Mouse (Mus musculus): ENCODE measurements around the gene Pde4c. TPM values are rescaled to one million over a fixed set of nuclear protein-coding genes. Genes with fewer than 3 reads are reported as not detected.

Gene Pde4c
- polyA plus RNA-seq, 1 experiment from 2014 or later: 0.42 TPM

DNA sequence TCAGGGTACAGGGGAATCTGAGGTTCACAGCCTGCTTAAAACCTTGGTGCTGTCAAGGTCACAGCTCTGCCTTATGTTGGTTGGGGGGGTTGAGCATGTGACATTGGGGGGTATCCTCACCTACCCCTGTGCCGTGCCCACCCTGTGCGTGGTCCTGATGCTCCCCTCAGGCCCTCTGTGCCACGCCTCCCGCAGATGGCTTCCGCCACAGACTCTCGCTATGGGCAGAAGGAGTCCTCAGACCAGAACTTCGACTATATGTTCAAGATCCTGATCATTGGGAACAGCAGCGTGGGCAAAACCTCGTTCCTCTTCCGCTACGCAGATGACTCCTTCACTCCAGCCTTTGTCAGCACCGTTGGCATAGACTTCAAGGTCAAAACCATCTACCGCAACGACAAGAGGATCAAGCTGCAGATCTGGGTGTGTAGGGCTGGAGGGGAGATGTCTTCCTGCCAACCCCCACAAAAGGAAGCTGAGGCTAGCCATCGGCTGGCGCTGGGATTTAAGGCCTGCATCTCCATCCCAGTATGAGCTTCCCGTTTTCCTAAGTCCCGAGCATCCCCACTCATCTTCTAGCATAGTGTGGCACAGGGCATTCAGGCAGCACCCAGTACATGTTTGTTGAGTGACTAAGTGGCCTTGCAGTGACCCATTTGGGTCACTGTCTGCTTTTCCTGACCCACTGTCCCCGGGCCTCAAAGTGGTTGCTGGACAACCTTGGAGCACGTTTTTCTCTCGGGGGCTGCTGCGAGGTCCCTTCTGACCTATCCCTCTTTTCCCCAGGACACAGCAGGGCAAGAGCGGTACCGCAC is 32.3 kb downstream of the Pde4c start:
- Histone ChIP-seq H3K36me3 (ENCODE audit: control insufficient read depth, insufficient read depth, low read length) (peaks cover 27% of the 10 kb centered on the region), H3K4me2 (ENCODE audit: low read length) (peak overlapping the region; percentile 98), H3K27me3 (replicated peaks; ENCODE audit: control insufficient read depth, insufficient read depth, low read length) (no peaks in the 10 kb centered on the region), H3K4me1 (replicated peaks; ENCODE audit: control insufficient read depth, insufficient read depth, low read length) (peaks cover 32% of the 10 kb centered on the region), H3K9ac (ENCODE audit: low read length) (peak overlapping the region; percentile 71; the same call in 1 of the 2 replicates), H3K4me3 (ENCODE audit: low read depth, low read length) (peak overlapping the region; percentile 76; the same call in 1 of the 2 replicates), H3K9me3 (ENCODE audit: control insufficient read depth, low read length) (no peaks in the 10 kb centered on the region), H3K27ac (ENCODE audit: low read depth) (no peak overlapping the region)
- 85% methylated on average over 24 of the region's 24 CpGs for WGBS
- DNase-seq (ENCODE audit: low spot score) (no peak), ATAC-seq (replicated peaks; ENCODE audit: low FRiP score, low TSS enrichment, low read depth) (no peak)

DNA sequence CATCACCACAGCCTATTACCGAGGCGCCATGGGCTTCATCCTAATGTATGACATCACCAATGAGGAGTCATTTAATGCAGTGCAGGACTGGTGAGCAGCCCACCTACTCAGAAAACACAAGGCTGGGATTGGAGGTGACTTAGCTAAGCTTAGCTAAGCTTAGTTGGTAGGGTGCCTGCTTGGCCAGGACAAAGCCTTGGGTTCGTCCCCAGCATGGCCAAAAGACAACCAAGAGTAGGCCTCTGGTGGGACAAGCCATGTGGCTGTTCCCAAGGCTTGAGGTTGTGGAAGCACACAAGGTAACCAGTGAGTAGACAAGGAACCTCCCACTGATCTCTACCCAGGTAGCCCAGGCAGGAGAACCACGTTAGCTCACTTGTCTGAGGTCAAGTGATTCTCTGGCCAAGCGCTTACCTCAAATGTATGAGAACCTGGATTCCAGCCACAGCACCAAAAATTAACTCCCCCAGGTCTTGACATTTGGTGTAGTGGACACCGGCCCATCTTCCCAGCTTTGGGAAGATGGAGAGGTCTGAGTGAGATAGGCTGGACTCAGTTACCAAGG is 33.0 kb downstream of the Pde4c start:
- no peak for ATAC-seq (replicated peaks; ENCODE audit: low FRiP score, low TSS enrichment, low read depth)
- no peak overlapping the region for H3K27ac ChIP-seq (ENCODE audit: low read depth)
- H3K4me1 ChIP-seq (replicated peaks; ENCODE audit: control insufficient read depth, insufficient read depth, low read length): peaks cover 36% of the 10 kb centered on the region

DNA sequence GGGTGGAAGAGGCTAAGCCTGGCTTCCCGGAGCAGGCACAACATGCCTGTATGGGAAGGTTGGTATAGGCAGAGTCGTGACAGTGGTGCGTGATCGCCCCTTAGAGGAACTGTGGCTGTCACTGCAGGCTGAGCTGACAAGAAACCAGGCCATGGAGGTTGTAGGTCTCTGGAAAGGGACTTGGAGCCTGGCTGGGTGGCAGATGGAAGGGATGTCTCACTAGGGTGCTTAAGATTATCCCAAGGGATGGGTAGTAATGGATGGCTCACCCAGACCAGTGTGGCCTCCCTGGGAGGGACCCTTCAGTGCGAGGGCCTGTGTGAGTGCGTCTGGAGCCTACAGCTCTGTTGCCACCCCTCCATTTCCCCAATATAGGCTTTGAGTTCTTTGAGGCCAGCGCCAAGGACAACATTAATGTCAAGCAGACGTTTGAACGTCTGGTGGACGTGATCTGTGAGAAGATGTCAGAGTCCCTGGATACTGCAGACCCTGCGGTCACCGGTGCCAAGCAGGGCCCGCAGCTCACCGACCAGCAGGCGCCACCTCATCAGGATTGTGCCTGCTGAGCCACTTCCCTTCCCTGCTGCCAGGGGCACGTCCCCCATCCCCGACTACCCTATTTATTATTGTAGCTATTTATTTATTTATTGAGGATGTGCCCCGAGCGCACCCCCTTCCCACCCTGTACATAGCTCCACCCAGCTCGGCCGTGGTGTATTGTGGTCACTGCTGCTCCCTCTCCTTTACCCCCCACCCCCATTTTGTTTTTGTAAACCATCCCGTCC is 34.2 kb downstream of the Pde4c start:
- no peaks in the 10 kb centered on the region for H3K9me3 ChIP-seq (ENCODE audit: control insufficient read depth, low read length)
- H3K9ac ChIP-seq (ENCODE audit: low read length): no peak overlapping the region
- H3K4me2 ChIP-seq (ENCODE audit: low read length): no peak overlapping the region
- H3K27ac ChIP-seq (ENCODE audit: low read depth): no peak overlapping the region
- H3K36me3 ChIP-seq (ENCODE audit: control insufficient read depth, insufficient read depth, low read length): peaks cover 31% of the 10 kb centered on the region
- WGBS: 75% methylated on average over 22 of the region's 22 CpGs
- no peaks in the 10 kb centered on the region for H3K27me3 ChIP-seq (replicated peaks; ENCODE audit: control insufficient read depth, insufficient read depth, low read length)
- no peak for ATAC-seq (replicated peaks; ENCODE audit: low FRiP score, low TSS enrichment, low read depth)
- H3K4me3 ChIP-seq (ENCODE audit: low read depth, low read length): no peak overlapping the region
- no peak for DNase-seq (ENCODE audit: low spot score)
- H3K4me1 ChIP-seq (replicated peaks; ENCODE audit: control insufficient read depth, insufficient read depth, low read length): peaks cover 32% of the 10 kb centered on the region

More for the DNA sequence above, 33.0 kb downstream of the Pde4c start:
- H3K9me3 ChIP-seq (ENCODE audit: control insufficient read depth, low read length): no peaks in the 10 kb centered on the region
- H3K9ac ChIP-seq (ENCODE audit: low read length): no peak overlapping the region
- no peaks in the 10 kb centered on the region for H3K27me3 ChIP-seq (replicated peaks; ENCODE audit: control insufficient read depth, insufficient read depth, low read length)
- no peak overlapping the region for H3K4me2 ChIP-seq (ENCODE audit: low read length)
- no peak overlapping the region for H3K4me3 ChIP-seq (ENCODE audit: low read depth, low read length)
- WGBS: 94% methylated on average over 6 of the region's 6 CpGs
- H3K36me3 ChIP-seq (ENCODE audit: control insufficient read depth, insufficient read depth, low read length): peaks cover 27% of the 10 kb centered on the region
- no peak for DNase-seq (ENCODE audit: low spot score)

GRCm38 (mm10) chr8:70758308-70758615 is 34.7 kb downstream of the Pde4c start:
- Histone ChIP-seq H3K9ac (ENCODE audit: low read length) (no peak overlapping the region), H3K27ac (ENCODE audit: low read depth) (no peak overlapping the region), H3K4me3 (ENCODE audit: low read depth, low read length) (no peak overlapping the region), H3K9me3 (ENCODE audit: control insufficient read depth, low read length) (no peaks in the 10 kb centered on the region), H3K4me2 (ENCODE audit: low read length) (no peak overlapping the region), H3K4me1 (replicated peaks; ENCODE audit: control insufficient read depth, insufficient read depth, low read length) (peaks cover 27% of the 10 kb centered on the region), H3K27me3 (replicated peaks; ENCODE audit: control insufficient read depth, insufficient read depth, low read length) (no peaks in the 10 kb centered on the region), H3K36me3 (ENCODE audit: control insufficient read depth, insufficient read depth, low read length) (peaks cover 36% of the 10 kb centered on the region)
- DNase-seq (ENCODE audit: low spot score): no peak
- 88% methylated on average over 7 of the region's 7 CpGs for WGBS
- ATAC-seq (replicated peaks; ENCODE audit: low FRiP score, low TSS enrichment, low read depth): no peak

DNA sequence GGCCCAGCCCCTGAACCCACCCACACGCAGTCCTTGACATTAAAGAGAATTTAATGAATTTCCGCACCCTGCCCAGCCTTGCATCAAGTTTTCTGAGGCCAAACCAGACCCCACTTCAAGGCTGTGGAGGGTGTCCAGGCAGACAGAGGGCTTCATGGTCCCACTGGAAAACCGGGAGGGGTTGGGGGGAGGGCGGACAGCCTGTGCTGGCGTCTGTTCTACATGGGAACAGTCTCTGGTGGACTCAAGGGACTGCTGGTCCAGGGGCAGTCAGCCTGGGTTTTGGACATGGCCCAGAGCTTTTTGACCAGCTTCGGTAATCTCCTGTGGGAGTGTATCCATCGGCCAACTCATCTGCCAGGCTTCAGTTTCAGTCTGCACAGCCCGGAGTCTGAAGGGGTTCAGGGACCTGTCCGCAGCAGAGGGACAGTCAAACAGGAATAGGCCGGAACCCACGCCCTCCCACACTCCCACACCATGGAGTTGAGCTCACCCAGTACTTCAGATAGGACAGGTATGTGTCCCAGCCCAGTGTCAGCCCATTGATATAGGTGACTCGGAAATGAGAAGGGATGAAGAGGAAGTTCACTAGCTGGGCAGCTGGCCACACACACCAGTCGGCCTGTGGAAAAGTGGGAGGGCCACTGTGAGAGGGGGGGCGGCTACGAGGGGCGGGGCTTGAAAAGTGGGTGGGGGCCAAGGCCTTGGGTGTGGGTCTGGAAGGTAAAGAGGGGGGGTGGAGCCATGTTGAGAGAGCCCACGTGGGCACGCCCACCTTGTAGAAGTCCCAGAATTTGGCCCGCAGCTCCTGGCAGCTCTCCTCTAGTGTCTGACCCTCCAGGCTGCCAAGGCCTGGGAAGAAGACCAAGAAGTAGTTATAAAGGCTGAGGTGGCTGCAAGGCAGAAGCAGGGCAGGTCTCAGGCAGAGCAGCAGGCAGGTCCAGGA is 35.4 kb downstream of the Pde4c start:
- Histone ChIP-seq H3K27ac (ENCODE audit: low read depth) (no peak overlapping the region), H3K4me1 (replicated peaks; ENCODE audit: control insufficient read depth, insufficient read depth, low read length) (peaks cover 23% of the 10 kb centered on the region), H3K27me3 (replicated peaks; ENCODE audit: control insufficient read depth, insufficient read depth, low read length) (no peaks in the 10 kb centered on the region), H3K4me2 (ENCODE audit: low read length) (no peak overlapping the region), H3K9ac (ENCODE audit: low read length) (no peak overlapping the region), H3K36me3 (ENCODE audit: control insufficient read depth, insufficient read depth, low read length) (peaks cover 36% of the 10 kb centered on the region), H3K4me3 (ENCODE audit: low read depth, low read length) (no peak overlapping the region), H3K9me3 (ENCODE audit: control insufficient read depth, low read length) (no peaks in the 10 kb centered on the region)
- no peak for ATAC-seq (replicated peaks; ENCODE audit: low FRiP score, low TSS enrichment, low read depth)
- no peak for DNase-seq (ENCODE audit: low spot score)
- WGBS: 69% methylated on average over 19 of the region's 19 CpGs

GRCm38 (mm10) chr8:70760350-70760749 is 36.8 kb downstream of the Pde4c start:
- H3K9me3 ChIP-seq (ENCODE audit: control insufficient read depth, low read length): no peaks in the 10 kb centered on the region
- peak overlapping the region; percentile 65 for H3K4me3 ChIP-seq (ENCODE audit: low read depth, low read length)
- H3K4me2 ChIP-seq (ENCODE audit: low read length): peak overlapping the region; percentile 97
- peak overlapping the region; percentile 71 for H3K9ac ChIP-seq (ENCODE audit: low read length)
- H3K27ac ChIP-seq (ENCODE audit: low read depth): peak overlapping the region; percentile 54; the same call in 1 of the 2 replicates
- no peaks in the 10 kb centered on the region for H3K27me3 ChIP-seq (replicated peaks; ENCODE audit: control insufficient read depth, insufficient read depth, low read length)
- ATAC-seq (replicated peaks; ENCODE audit: low FRiP score, low TSS enrichment, low read depth): peak; percentile 4; the same call in 1 of the 2 replicates
- peak; percentile 71 for DNase-seq (ENCODE audit: low spot score)
- H3K36me3 ChIP-seq (ENCODE audit: control insufficient read depth, insufficient read depth, low read length): peaks cover 36% of the 10 kb centered on the region
- 1% methylated on average over 22 of the region's 22 CpGs for WGBS
- H3K4me1 ChIP-seq (replicated peaks; ENCODE audit: control insufficient read depth, insufficient read depth, low read length): peaks cover 18% of the 10 kb centered on the region

DNA sequence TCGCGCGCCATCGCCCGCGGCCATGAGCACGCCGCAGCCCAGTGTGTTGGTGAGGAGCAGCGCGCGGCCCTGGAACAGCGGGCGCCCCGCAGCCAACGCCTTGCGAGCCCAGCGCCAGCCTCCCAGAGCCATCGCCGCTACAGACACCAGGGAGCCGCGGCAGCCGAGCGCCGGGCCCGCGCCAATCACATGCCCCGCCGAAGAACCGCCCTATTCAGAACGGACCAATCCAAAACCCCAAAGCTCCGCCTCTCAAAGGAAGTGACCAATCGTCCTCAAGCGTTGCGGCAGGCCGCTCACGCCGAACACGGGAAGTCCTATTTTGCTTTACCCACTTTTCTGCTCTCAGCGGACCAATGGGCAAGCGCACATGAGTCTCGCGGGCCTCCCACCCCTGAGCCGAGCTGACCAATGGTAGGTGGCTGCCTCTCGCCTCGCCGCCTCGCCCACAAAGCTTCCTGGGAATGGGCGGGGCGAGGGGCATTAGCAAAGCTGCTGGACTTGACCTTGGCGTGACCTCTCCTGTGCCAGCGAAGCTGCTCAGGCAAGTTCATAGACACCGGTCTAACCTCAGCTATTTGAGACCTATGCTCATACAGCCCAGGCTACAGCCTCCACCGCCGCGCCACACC is 37.4 kb downstream of the Pde4c start, which contains the start of gene Mpv17l2:
Gene Mpv17l2 (minus strand): TSS at position 172 of the 632 bp plus-strand sequence.
- Histone ChIP-seq H3K4me1 (replicated peaks; ENCODE audit: control insufficient read depth, insufficient read depth, low read length) (peaks cover 21% of the 10 kb centered on the region), H3K4me3 (ENCODE audit: low read depth, low read length) (peak within 1 kb of the TSS; percentile 65), H3K36me3 (ENCODE audit: control insufficient read depth, insufficient read depth, low read length) (peaks cover 35% of the 10 kb centered on the region), H3K4me2 (ENCODE audit: low read length) (peak within 1 kb of the TSS; percentile 97), H3K9me3 (ENCODE audit: control insufficient read depth, low read length) (no peaks in the 10 kb centered on the region), H3K27me3 (replicated peaks; ENCODE audit: control insufficient read depth, insufficient read depth, low read length) (no peaks in the 10 kb centered on the region), H3K27ac (ENCODE audit: low read depth) (peak within 1 kb of the TSS; percentile 69), H3K9ac (ENCODE audit: low read length) (peak within 1 kb of the TSS; percentile 71)
- ATAC-seq (replicated peaks; ENCODE audit: low FRiP score, low TSS enrichment, low read depth): peak; percentile 91
- peak; percentile 91 for DNase-seq (ENCODE audit: low spot score)
- WGBS: 1% methylated on average over 54 of the region's 55 CpGs

Data from intestine, embryonic 14.5 days (tissue).